Mouse (Mus musculus) neural tube, embryonic 11.5 days (tissue): ENCODE results near the gene Tap2. TPM values are rescaled to one million over a fixed set of nuclear protein-coding genes. Genes with fewer than 3 reads are reported as not detected.

ENCODE experiments used
- ATAC-seq: fragments of 200-750 bp; cut with Nextera tagmentation; 2 replicates; pipeline ENCODE4 v1.8.0; 2017; ENCODE audit warnings: moderate number of reproducible peaks, mild to moderate bottlenecking, moderate TSS enrichment, moderate library complexity; ENCODE audit not compliant: insufficient read depth, low FRiP score, low TSS enrichment
- DNase-seq: peaks from one replicate; pipeline ENCODE4 v3.0.0-alpha.2; 2015; ENCODE audit warnings: low spot score
- H3K27ac ChIP-seq: fragments of 300-500 bp; sonication (generic); 2 replicates; pipeline ENCODE4 v1.5.1; 2014; ENCODE audit warnings: low read depth, mild to moderate bottlenecking, low read length
- H3K27me3 ChIP-seq: fragments of 300-500 bp; sonication (generic); 2 replicates; pipeline ENCODE4 v1.6.1; 2014; ENCODE audit warnings: mild to moderate bottlenecking, low read length, mixed read lengths; ENCODE audit not compliant: control insufficient read depth, insufficient read depth
- H3K36me3 ChIP-seq: fragments of 300-500 bp; sonication (generic); 2 replicates; pipeline ENCODE4 v1.6.1; 2014; ENCODE audit warnings: mild to moderate bottlenecking, low read length, moderate library complexity, mixed read lengths; ENCODE audit not compliant: control insufficient read depth, insufficient read depth
- H3K4me1 ChIP-seq: fragments of 300-500 bp; sonication (generic); 2 replicates; pipeline ENCODE4 v1.6.1; 2014; ENCODE audit warnings: low read length, mixed read lengths; ENCODE audit not compliant: control insufficient read depth, insufficient read depth
- H3K4me2 ChIP-seq: fragments of 300-500 bp; sonication (generic); 2 replicates; pipeline ENCODE4 v1.6.1; 2014; ENCODE audit warnings: low read depth, mild to moderate bottlenecking, moderate library complexity
- H3K4me3 ChIP-seq: fragments of 300-500 bp; sonication (generic); 2 replicates; pipeline ENCODE4 v1.5.1; 2014; ENCODE audit warnings: low read depth, low read length
- H3K9ac ChIP-seq: fragments of 300-500 bp; sonication (generic); 2 replicates; pipeline ENCODE4 v1.6.1; 2014; ENCODE audit warnings: mild to moderate bottlenecking, low read length
- H3K9me3 ChIP-seq: fragments of 300-500 bp; sonication (generic); 2 replicates; pipeline ENCODE4 v1.6.1; 2016; ENCODE audit warnings: low read length; ENCODE audit not compliant: control insufficient read depth
- WGBS: fragments of 180-500 bp; shearing (Covaris S2); extraction: QIAGEN DNeasy Blood & Tissue Kit; methylation state at CpG from one replicate; pipeline ENCODE4 v1.1.7; 2014; 5-methylcytosine and 5-hydroxymethylcytosine counted together
- polyA plus RNA-seq: library from polyadenylated mRNA; unstranded; fragments of >200 nt; fragmentation: Nextera tagmentation; extraction: Ambion mirVana; gene quantifications from 2 replicates; pipeline ENCODE4 v1.2.1, GENCODE M21; 2014

The Tap2 gene
- polyA plus RNA-seq, 1 experiment from 2014 or later = 0.60 TPM

GRCm38 (mm10) chr17:34198521-34198912, 4.8 kb upstream of the Tap2 start:
- peaks cover 67% of the 10 kb centered on the region for H3K27me3 ChIP-seq

DNA sequence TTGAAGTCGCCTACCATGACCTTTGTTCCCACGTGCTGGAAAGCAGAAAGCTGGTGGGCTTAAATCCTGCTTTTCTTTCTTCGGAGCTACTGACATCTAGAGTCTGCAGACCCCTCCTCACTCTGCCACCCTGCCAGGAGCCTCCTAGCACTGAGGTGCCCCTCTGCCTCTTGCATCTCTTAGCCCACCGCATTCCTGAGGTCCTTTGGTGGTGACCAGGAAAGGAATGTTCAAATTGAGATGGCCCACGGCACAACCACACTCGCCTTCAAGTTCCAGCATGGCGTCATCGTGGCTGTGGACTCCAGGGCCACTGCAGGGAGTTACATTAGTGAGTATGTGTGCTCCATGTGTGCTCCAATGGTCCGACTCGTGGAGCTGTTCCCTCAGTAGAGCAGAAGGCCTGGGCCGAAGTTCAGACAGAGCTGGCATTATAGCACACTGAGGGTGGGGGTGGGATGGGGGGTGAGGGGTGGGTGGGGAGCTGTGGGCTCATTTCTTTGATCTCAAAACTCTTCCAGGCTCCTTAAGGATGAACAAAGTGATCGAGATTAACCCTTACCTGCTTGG, 4.2 kb upstream of the Tap2 start:
- Histone ChIP-seq H3K4me2 (no peak overlapping the region), H3K9me3 (no peaks in the 10 kb centered on the region), H3K27ac (no peak overlapping the region), H3K27me3 (peaks cover 63% of the 10 kb centered on the region), H3K9ac (no peak overlapping the region), H3K4me1 (no peaks in the 10 kb centered on the region), H3K36me3 (no peaks in the 10 kb centered on the region), H3K4me3 (no peak overlapping the region)
- 65% methylated on average over 12 of the region's 12 CpGs for WGBS
- DNase-seq (no peak), ATAC-seq (no peak)

More at GRCm38 (mm10) chr17:34198521-34198912, 4.8 kb upstream of the Tap2 start:
- 6% methylated on average over 11 of the region's 11 CpGs for WGBS
- Histone ChIP-seq H3K9ac (no peak overlapping the region), H3K9me3 (no peaks in the 10 kb centered on the region), H3K4me1 (no peaks in the 10 kb centered on the region), H3K4me3 (peak overlapping the region; percentile 33), H3K27ac (no peak overlapping the region), H3K36me3 (no peaks in the 10 kb centered on the region), H3K4me2 (peak overlapping the region; percentile 47)
- DNase-seq (no peak), ATAC-seq (no peak)

- ATAC-seq (no peak), DNase-seq (no peak)
- Histone ChIP-seq H3K9ac (no peak overlapping the region), H3K4me1 (no peaks in the 10 kb centered on the region; the same call in 1 of the 2 replicates), H3K27ac (no peak overlapping the region), H3K9me3 (no peaks in the 10 kb centered on the region), H3K27me3 (peaks cover 61% of the 10 kb centered on the region), H3K4me3 (no peak overlapping the region), H3K4me2 (no peak overlapping the region), H3K36me3 (no peaks in the 10 kb centered on the region)
- WGBS = 78% methylated on average over 10 of the region's 10 CpGs
Measured at GRCm38 (mm10) chr17:34200047-34200446, 3.3 kb upstream of the Tap2 start.

DNA sequence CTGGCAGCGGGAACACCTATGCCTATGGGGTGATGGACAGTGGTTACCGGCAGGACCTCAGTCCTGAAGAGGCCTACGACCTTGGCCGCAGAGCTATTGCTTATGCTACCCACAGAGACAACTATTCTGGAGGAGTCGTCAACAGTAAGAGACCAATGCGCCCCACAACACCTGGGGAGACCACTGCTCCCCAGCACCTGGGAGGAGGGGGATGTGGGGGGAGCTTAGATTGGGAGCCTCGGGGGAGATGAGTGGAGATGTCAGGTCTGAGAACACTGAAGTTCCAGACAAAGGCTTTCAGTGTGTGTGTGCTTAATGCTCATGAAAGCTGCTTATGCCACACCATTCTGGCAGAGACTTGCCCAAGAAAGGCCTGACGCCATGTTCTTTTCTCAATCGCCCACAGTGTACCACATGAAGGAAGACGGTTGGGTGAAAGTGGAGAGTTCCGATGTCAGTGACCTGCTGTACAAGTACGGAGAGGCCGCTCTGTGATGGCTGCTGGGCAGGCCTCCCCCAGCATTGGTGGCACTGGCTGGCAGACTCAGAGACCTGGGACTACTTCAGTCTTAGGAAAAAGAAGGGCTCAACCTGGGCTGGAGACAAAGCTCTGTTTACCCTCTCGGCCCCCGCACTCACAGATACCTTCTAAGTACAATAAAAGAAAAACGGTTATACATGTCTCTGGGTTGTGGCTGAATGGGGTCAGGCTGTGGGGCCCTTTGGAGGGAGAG, 2.4 kb upstream of the Tap2 start:
- no peaks in the 10 kb centered on the region for H3K36me3 ChIP-seq
- no peak overlapping the region for H3K9ac ChIP-seq
- no peaks in the 10 kb centered on the region for H3K9me3 ChIP-seq
- no peak overlapping the region for H3K27ac ChIP-seq
- no peaks in the 10 kb centered on the region; the same call in 1 of the 2 replicates for H3K4me1 ChIP-seq
- peaks cover 59% of the 10 kb centered on the region for H3K27me3 ChIP-seq
- no peak overlapping the region for H3K4me3 ChIP-seq
- 88% methylated on average over 16 of the region's 16 CpGs for WGBS
- ATAC-seq (no peak), DNase-seq (no peak)
- H3K4me2 ChIP-seq = no peak overlapping the region

GRCm38 (mm10) chr17:34201506-34202055, 1.7 kb upstream of the Tap2 start:
- peaks cover 53% of the 10 kb centered on the region for H3K27me3 ChIP-seq
- H3K4me1 ChIP-seq = no peaks in the 10 kb centered on the region; the same call in 1 of the 2 replicates
- no peak overlapping the region for H3K9ac ChIP-seq
- ATAC-seq = no peak
- H3K9me3 ChIP-seq = no peaks in the 10 kb centered on the region
- no peak overlapping the region for H3K27ac ChIP-seq
- no peak for DNase-seq
- H3K36me3 ChIP-seq = no peaks in the 10 kb centered on the region
- H3K4me3 ChIP-seq = no peak overlapping the region
- H3K4me2 ChIP-seq = no peak overlapping the region
- WGBS = 73% methylated on average over 7 of the region's 7 CpGs

GRCm38 (mm10) chr17:34202760-34203442, 426 bp upstream of the Tap2 start:
- no peak overlapping the region for H3K9ac ChIP-seq
- WGBS = 87% methylated on average over 4 of the region's 4 CpGs
- ATAC-seq = peak; percentile 23; the same call in 1 of the 2 replicates
- peaks cover 40% of the 10 kb centered on the region for H3K27me3 ChIP-seq
- H3K4me3 ChIP-seq = no peak overlapping the region
- no peaks in the 10 kb centered on the region; the same call in 1 of the 2 replicates for H3K4me1 ChIP-seq
- no peak for DNase-seq
- no peaks in the 10 kb centered on the region for H3K36me3 ChIP-seq
- H3K9me3 ChIP-seq = no peaks in the 10 kb centered on the region
- no peak overlapping the region for H3K27ac ChIP-seq
- H3K4me2 ChIP-seq = no peak overlapping the region

DNA sequence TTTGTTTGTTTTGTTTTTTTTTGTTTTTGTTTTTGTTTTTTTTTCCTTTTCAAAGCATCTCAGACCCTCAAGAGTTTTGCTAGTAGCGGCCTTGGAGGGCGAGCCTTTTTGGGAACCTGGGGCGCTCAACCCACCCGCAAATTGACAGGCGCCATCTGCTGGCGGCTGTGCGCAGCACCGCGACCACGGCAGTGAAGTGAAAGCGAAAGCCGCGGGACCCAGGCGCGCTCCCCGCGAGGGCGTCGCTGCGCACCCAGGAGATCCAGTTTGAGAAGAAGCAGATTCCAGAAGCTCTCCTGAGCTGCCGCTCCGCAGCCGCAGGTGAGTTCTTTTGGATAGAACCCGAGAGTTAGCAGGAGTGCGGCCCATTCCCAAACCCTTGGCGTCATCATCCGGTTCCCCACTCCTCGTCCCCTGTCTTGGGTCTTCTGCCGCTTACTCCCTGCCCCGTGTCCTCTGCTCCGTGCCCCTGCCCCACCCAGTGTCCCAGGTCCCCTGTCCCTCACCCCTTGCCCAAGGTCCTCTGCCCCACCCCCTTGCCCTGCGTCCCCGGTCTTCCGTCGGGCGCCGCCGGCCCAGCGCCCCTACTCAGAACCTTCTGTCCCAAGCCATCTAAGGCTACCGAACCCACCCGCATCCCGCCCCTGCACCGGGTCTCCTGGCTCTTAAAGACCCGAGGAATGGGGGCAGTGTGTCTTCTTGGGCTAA, 1.1 kb downstream of the Tap2 start:
- H3K4me3 ChIP-seq = peak overlapping the region; percentile 62
- no peak overlapping the region for H3K27ac ChIP-seq
- ATAC-seq = no peak; the same call in 1 of the 2 replicates
- under 1% methylated on average over 44 of the region's 44 CpGs for WGBS
- peak overlapping the region; percentile 90 for H3K4me2 ChIP-seq
- H3K9ac ChIP-seq = peak overlapping the region; percentile 60
- no peaks in the 10 kb centered on the region; the same call in 1 of the 2 replicates for H3K4me1 ChIP-seq
- DNase-seq = peak; percentile 84
- H3K36me3 ChIP-seq = no peaks in the 10 kb centered on the region
- no peaks in the 10 kb centered on the region for H3K9me3 ChIP-seq
- H3K27me3 ChIP-seq = peaks cover 24% of the 10 kb centered on the region

DNA sequence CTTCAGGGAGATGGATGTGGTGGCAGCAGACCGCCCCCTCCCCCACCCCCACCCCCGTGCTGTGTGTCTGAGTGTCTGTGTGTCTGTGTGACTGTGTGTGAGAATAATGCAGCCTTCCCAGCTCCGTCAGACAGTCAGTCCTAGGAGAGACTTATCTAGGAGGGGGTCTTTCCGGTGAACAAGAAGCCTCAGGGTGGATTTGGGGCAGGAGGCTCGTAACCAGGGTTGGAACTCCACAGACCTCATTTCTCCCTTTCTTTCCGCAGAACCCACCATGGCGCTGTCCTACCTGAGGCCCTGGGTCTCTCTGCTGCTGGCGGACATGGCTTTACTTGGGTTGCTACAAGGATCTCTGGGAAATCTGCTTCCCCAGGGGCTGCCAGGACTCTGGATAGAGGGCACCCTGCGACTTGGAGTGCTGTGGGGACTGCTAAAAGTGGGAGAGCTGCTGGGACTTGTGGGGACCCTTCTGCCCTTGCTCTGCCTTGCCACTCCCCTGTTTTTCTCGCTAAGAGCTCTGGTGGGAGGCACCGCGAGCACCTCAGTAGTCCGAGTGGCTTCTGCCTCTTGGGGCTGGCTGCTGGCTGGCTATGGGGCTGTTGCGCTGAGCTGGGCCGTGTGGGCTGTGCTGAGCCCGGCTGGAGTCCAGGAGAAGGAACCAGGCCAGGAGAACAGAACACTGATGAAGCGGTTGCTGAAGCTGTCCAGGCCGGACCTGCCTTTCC, 1.9 kb downstream of the Tap2 start:
- Histone ChIP-seq H3K27ac (no peak overlapping the region), H3K27me3 (peaks cover 24% of the 10 kb centered on the region), H3K4me3 (peak overlapping the region; percentile 62), H3K36me3 (no peaks in the 10 kb centered on the region), H3K4me1 (no peaks in the 10 kb centered on the region; the same call in 1 of the 2 replicates), H3K4me2 (peak overlapping the region; percentile 90), H3K9me3 (no peaks in the 10 kb centered on the region), H3K9ac (peak overlapping the region; percentile 60)
- ATAC-seq (no peak), DNase-seq (no peak)
- WGBS = 16% methylated on average over 18 of the region's 18 CpGs
